Mouse (Mus musculus) CH12.LX (cell line): Measurements from ENCODE around the gene B430306N03Rik. TPM values are rescaled to one million over a fixed set of nuclear protein-coding genes. Genes with fewer than 3 reads are reported as not detected.

ENCODE experiments used
- DNase-seq: peaks from one replicate; pipeline ENCODE4 v3.0.0-alpha.2; 2013; ENCODE audit errors: extremely low read depth
- H3K27ac ChIP-seq: 2 replicates; pipeline ENCODE4 v1.5.1; 2012; ENCODE audit warnings: low read depth, mild to moderate bottlenecking, control low read depth, moderate library complexity; ENCODE audit not compliant: insufficient read depth
- H3K27me3 ChIP-seq: replicated peaks from 2 replicates; pipeline ENCODE3; 2012; ENCODE audit warnings: inconsistent platforms
- H3K36me3 ChIP-seq, 2 experiments: replicated peaks in 1 of 2; 2 replicates each; pipeline versions ENCODE3 to v1.6.1; 2012; ENCODE audit warnings: inconsistent platforms in 1 of 2, low read length in 1 of 2, mild to moderate bottlenecking in 1 of 2, mixed read lengths in 1 of 2, moderate library complexity in 1 of 2; ENCODE audit not compliant: control insufficient read depth in 1 of 2, insufficient read depth in 1 of 2
- H3K4me1 ChIP-seq, 2 experiments: 2 replicates each; pipeline ENCODE4 v1.6.1; 2012; ENCODE audit warnings: inconsistent platforms in 1 of 2, moderate library complexity in 1 of 2; ENCODE audit not compliant: insufficient read depth in 2 of 2, control insufficient read depth in 1 of 2
- H3K4me2 ChIP-seq: 2 replicates; pipeline ENCODE4 v1.6.1; 2012; ENCODE audit warnings: low read depth, mild to moderate bottlenecking, control low read depth; ENCODE audit not compliant: poor library complexity, insufficient read depth, severe bottlenecking
- H3K4me3 ChIP-seq, 3 experiments: fragments of 150-350 bp in 1 of 3; sonication (generic) in 1 of 3; replicated peaks in 1 of 3; 2 replicates each; pipeline versions ENCODE3 to v1.5.1; 2011 to 2012; ENCODE audit warnings: low read depth in 2 of 3, low read length in 2 of 3, mild to moderate bottlenecking in 2 of 3, moderate library complexity in 2 of 3, control low read depth in 1 of 3, improper control_type of control experiment in 1 of 3, inconsistent platforms in 1 of 3, mixed read lengths in 1 of 3; ENCODE audit not compliant: poor library complexity in 1 of 3
- H3K79me2 ChIP-seq: replicated peaks from 2 replicates; pipeline ENCODE4 v1.6.1; 2012; ENCODE audit warnings: mild to moderate bottlenecking, moderate library complexity; ENCODE audit not compliant: control insufficient read depth, poor library complexity, insufficient read depth, severe bottlenecking; ENCODE audit errors: extremely low read depth
- H3K9ac ChIP-seq: 2 replicates; pipeline ENCODE4 v1.6.1; 2012; ENCODE audit warnings: low read depth, mild to moderate bottlenecking, control low read depth, moderate library complexity; ENCODE audit not compliant: insufficient read depth
- H3K9me3 ChIP-seq: replicated peaks from 2 replicates; pipeline ENCODE3; 2012; ENCODE audit warnings: low read length, inconsistent platforms, mixed read lengths
- CHD1 ChIP-seq: IDR thresholded peaks from 2 replicates; pipeline ENCODE4 v1.6.1; 2012; ENCODE audit warnings: low read depth, low read length, improper control_type of control experiment, inconsistent platforms
- CTCF ChIP-seq, 2 experiments: IDR thresholded peaks in 1 of 2; conservative IDR thresholded peaks in 1 of 2; 2 replicates each; pipeline ENCODE4 v1.5.1; 2011 to 2012; ENCODE audit warnings: low read depth in 2 of 2, low read length in 2 of 2, improper control_type of control experiment in 1 of 2, inconsistent platforms in 1 of 2, mild to moderate bottlenecking in 1 of 2, moderate library complexity in 1 of 2
- E2F4 ChIP-seq: IDR thresholded peaks from 2 replicates; pipeline ENCODE4 v1.6.1; 2011; ENCODE audit warnings: low read depth, low read length, improper control_type of control experiment; ENCODE audit not compliant: insufficient replicate concordance
- EP300 ChIP-seq: IDR thresholded peaks from 2 replicates; pipeline ENCODE4 v1.6.1; 2011; ENCODE audit warnings: low read length, improper control_type of control experiment
- HCFC1 ChIP-seq: IDR thresholded peaks from 2 replicates; pipeline ENCODE4 v1.6.1; 2012; ENCODE audit warnings: low read depth, mild to moderate bottlenecking, inconsistent platforms, low read length, improper control_type of control experiment
- KAT2A ChIP-seq: IDR thresholded peaks from 2 replicates; pipeline ENCODE4 v1.6.1; 2012; ENCODE audit warnings: low read length, improper control_type of control experiment, inconsistent platforms; ENCODE audit not compliant: insufficient replicate concordance
- MAFK ChIP-seq: IDR thresholded peaks from 2 replicates; pipeline ENCODE4 v1.6.1; 2011; ENCODE audit warnings: low read length, improper control_type of control experiment; ENCODE audit not compliant: insufficient replicate concordance
- MAX ChIP-seq: IDR thresholded peaks from 2 replicates; pipeline ENCODE4 v1.6.1; 2011; ENCODE audit warnings: low read length, improper control_type of control experiment
- MAZ ChIP-seq: IDR thresholded peaks from 2 replicates; pipeline ENCODE4 v1.6.1; 2012; ENCODE audit warnings: low read depth, mild to moderate bottlenecking, inconsistent platforms, low read length, improper control_type of control experiment, moderate library complexity
- MYC ChIP-seq: IDR thresholded peaks from 2 replicates; pipeline ENCODE4 v1.6.1; 2011; ENCODE audit warnings: low read depth, mild to moderate bottlenecking, improper control_type of control experiment, low read length
- NRF1 ChIP-seq: IDR thresholded peaks from 2 replicates; pipeline ENCODE4 v1.6.1; 2014; ENCODE audit warnings: low read depth, mild to moderate bottlenecking, inconsistent platforms, low read length, improper control_type of control experiment, moderate library complexity
- POLR2AphosphoS2 ChIP-seq: IDR thresholded peaks from 2 replicates; pipeline ENCODE4 v1.6.1; 2011; ENCODE audit warnings: low read depth, low read length, improper control_type of control experiment
- SMC3 ChIP-seq: IDR thresholded peaks from 2 replicates; pipeline ENCODE4 v1.6.1; 2011; ENCODE audit warnings: low read depth, low read length, improper control_type of control experiment
- ZC3H11A ChIP-seq: IDR thresholded peaks from 2 replicates; pipeline ENCODE4 v1.6.1; 2012; ENCODE audit warnings: low read depth, mild to moderate bottlenecking, inconsistent platforms, low read length, improper control_type of control experiment
- dilution Hi-C: fragments of 300-500 bp; cut with MboI; formaldehyde crosslinking; loops from 2 replicates; pipeline ENCODE4 v1.14.3; 2020; ENCODE audit warnings: low sequenced_read_pairs; ENCODE audit not compliant: extremely low pct_unique_long_range_greater_than_20kb, extremely low pct_ligation_motif_present
- in situ Hi-C: fragments of 300-500 bp; cut with MboI; formaldehyde crosslinking; loops from 3 replicates; pipeline ENCODE4 v1.14.3; 2019; ENCODE audit warnings: low sequenced_read_pairs, low pct_ligation_motif_present, low pct_unique_long_range_greater_than_20kb, mixed read lengths
- polyA plus RNA-seq: library from polyadenylated mRNA; unstranded; fragments of >175 nt; gene quantifications from 2 replicates; pipeline ENCODE4 v1.2.1, GENCODE M21; 2012; ENCODE audit warnings: low read depth; ENCODE audit not compliant: insufficient read length
- total RNA-seq, 2 experiments: library from RNA; depleted of rRNA; stranded (reverse); fragments of 300-350 nt in 1 of 2; fragments of >200 nt in 1 of 2; gene quantifications; 2 replicates each; pipeline ENCODE4 v1.2.3; 2012 to 2014

Gene B430306N03Rik
- total and polyA plus RNA-seq, 3 experiments: 0.08 to 1.0 (median 0.21) TPM

DNA sequence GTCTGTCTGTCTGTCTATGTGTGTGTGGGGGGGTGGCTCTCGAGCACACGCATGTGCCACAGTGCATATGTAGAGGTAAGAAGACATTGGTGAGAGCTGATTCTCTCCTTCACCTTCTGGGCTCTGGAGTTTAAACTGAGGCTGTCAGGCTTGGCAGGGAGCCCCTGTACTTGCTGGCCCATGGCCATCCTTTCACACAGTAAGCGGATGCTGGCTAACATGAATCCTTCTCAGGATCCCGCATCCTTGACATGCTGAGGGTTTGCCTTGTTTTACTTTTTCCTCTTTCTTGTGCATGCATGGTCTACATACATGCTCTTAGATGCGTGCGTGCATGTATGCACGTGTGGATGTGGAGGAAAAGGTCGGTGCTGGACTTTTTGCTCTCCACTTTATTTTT, 47.0 kb downstream of the B430306N03Rik start:
- Histone ChIP-seq H3K27ac (no peak overlapping the region), H3K36me3 (no peaks in the 10 kb centered on the region), H3K9ac (no peak overlapping the region), H3K4me2 (no peak overlapping the region), H3K79me2 (no peaks in the 10 kb centered on the region), H3K4me1 (no peaks in the 10 kb centered on the region), H3K27me3 (peaks cover 7% of the 10 kb centered on the region), H3K9me3 (no peaks in the 10 kb centered on the region), H3K4me3 (no peak overlapping the region)
- TF ChIP-seq EP300: no peak
- TF ChIP-seq KAT2A: no peak
- TF ChIP-seq CTCF (conservative IDR thresholded peaks at IDR 0.05 in 1 of 2, IDR thresholded peaks at IDR 0.05 in 1 of 2; ENCODE audit: low read depth in 2 of 2, low read length in 2 of 2): no peak
- DNase-seq: no peak
- dilution Hi-C loops: no loop called here
- in situ Hi-C loops: no loop called here

DNA sequence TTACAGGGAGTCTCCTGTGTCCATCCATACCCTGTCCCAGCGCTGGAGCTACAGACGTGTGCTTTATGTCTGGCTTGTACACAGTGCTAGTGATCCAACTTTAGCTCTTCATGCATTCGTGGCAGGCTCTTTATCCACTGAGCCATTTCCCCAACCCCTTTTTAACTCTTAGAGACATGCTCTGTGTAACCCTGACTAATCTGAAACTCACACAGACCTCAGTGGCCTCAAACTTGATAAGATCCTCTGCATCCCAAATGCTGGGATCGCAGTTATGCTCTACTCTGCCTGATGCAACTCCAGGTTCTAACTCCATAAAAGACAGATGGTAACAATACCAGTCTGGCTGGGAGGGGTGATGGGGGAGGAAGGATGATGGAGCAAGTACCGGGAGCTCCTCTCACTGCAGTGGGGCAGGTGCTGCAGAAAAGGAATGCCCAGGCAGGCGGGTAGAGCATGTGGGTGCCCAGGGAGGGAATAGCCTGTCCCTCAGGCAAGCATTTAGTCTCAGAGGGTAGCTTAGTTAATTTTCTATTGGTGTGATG, 47.6 kb downstream of the B430306N03Rik start:
- dilution Hi-C loops (no loop called here), in situ Hi-C loops (no loop called here)
- Histone ChIP-seq H3K36me3 (no peaks in the 10 kb centered on the region), H3K9ac (no peak overlapping the region), H3K79me2 (no peaks in the 10 kb centered on the region), H3K4me1 (no peaks in the 10 kb centered on the region), H3K9me3 (no peaks in the 10 kb centered on the region), H3K27ac (no peak overlapping the region), H3K4me3 (no peak overlapping the region), H3K27me3 (peaks cover 7% of the 10 kb centered on the region), H3K4me2 (no peak overlapping the region)
- DNase-seq: no peak
- TF ChIP-seq ZC3H11A (no peak), HCFC1 (no peak), KAT2A (no peak), NRF1 (no peak), SMC3 (no peak), E2F4 (no peak), MAX (no peak), CHD1 (no peak), MYC (no peak), MAFK (no peak), MAZ (no peak), EP300 (no peak), POLR2AphosphoS2 (no peak)
